Mouse (Mus musculus) MEL (cell line): ENCODE measurements around the gene Kctd13. TPM values are rescaled to one million over a fixed set of nuclear protein-coding genes. Genes with fewer than 3 reads are reported as not detected.

ENCODE experiments used
- DNase-seq: peaks from one replicate; pipeline ENCODE4 v3.0.0; 2011; ENCODE audit warnings: low read depth, low spot score
- H3K27ac ChIP-seq: 2 replicates; pipeline ENCODE4 v1.5.1; 2012; ENCODE audit warnings: low read depth, mild to moderate bottlenecking, control low read depth, low read length, moderate library complexity; ENCODE audit not compliant: control insufficient read depth
- H3K27me3 ChIP-seq, 2 experiments: fragments of 150-350 bp in 1 of 2; sonication (generic) in 1 of 2; 2 replicates each; pipeline ENCODE4 v1.6.1; 2012; ENCODE audit warnings: low read length in 2 of 2, mild to moderate bottlenecking in 2 of 2, improper control_type of control experiment in 1 of 2, moderate library complexity in 1 of 2; ENCODE audit not compliant: insufficient read depth in 2 of 2, control insufficient read depth in 1 of 2
- H3K36me3 ChIP-seq, 2 experiments: 2 replicates each; pipeline ENCODE4 v1.6.1; 2012 to 2014; ENCODE audit warnings: low read length in 2 of 2, improper control_type of control experiment in 1 of 2, inconsistent platforms in 1 of 2, mild to moderate bottlenecking in 1 of 2; ENCODE audit not compliant: insufficient read depth in 2 of 2, control insufficient read depth in 1 of 2
- H3K4me1 ChIP-seq, 2 experiments: fragments of 150-350 bp in 1 of 2; sonication (generic) in 1 of 2; 2 replicates each; pipeline ENCODE4 v1.6.1; 2012; ENCODE audit warnings: low read length in 2 of 2, improper control_type of control experiment in 1 of 2, mild to moderate bottlenecking in 1 of 2; ENCODE audit not compliant: insufficient read depth in 2 of 2, control insufficient read depth in 1 of 2
- H3K4me3 ChIP-seq, 2 experiments: fragments of 150-350 bp in 1 of 2; sonication (generic) in 1 of 2; 2 replicates each; pipeline ENCODE4 v1.5.1; 2012; ENCODE audit warnings: low read depth in 2 of 2, low read length in 2 of 2, mild to moderate bottlenecking in 2 of 2, moderate library complexity in 2 of 2, control low read depth in 1 of 2, improper control_type of control experiment in 1 of 2; ENCODE audit not compliant: control insufficient read depth in 1 of 2, insufficient read depth in 1 of 2
- H3K79me2 ChIP-seq: 2 replicates; pipeline ENCODE4 v1.6.1; 2012; ENCODE audit warnings: mild to moderate bottlenecking, low read length, moderate library complexity; ENCODE audit not compliant: control insufficient read depth, poor library complexity, insufficient read depth
- H3K9ac ChIP-seq: 2 replicates; pipeline ENCODE4 v1.6.1; 2012; ENCODE audit warnings: low read depth, mild to moderate bottlenecking, control low read depth, low read length, moderate library complexity; ENCODE audit not compliant: control insufficient read depth, poor library complexity, severe bottlenecking
- H3K9me3 ChIP-seq: fragments of 150-350 bp; sonication (generic); replicated peaks from 2 replicates; pipeline ENCODE4 v1.6.1; 2012; ENCODE audit warnings: mild to moderate bottlenecking, low read length, improper control_type of control experiment, moderate library complexity; ENCODE audit not compliant: insufficient read depth
- BHLHE40 ChIP-seq: IDR thresholded peaks from 2 replicates; pipeline ENCODE4 v1.6.1; 2012; ENCODE audit warnings: low read depth, mild to moderate bottlenecking, inconsistent platforms, low read length, improper control_type of control experiment, borderline replicate concordance
- CHD1 ChIP-seq: IDR thresholded peaks from 2 replicates; pipeline ENCODE4 v1.6.1; 2012; ENCODE audit warnings: low read depth, mild to moderate bottlenecking, inconsistent platforms, low read length, improper control_type of control experiment
- CHD2 ChIP-seq: IDR thresholded peaks from 2 replicates; pipeline ENCODE4 v1.6.1; 2011; ENCODE audit warnings: low read length, improper control_type of control experiment
- EP300 ChIP-seq, 2 experiments: IDR thresholded peaks; 2 replicates each; pipeline ENCODE4 v1.6.1; 2011; ENCODE audit warnings: improper control_type of control experiment in 2 of 2, low read length in 2 of 2, low read depth in 1 of 2, mild to moderate bottlenecking in 1 of 2
- ETS1 ChIP-seq: IDR thresholded peaks from 2 replicates; pipeline ENCODE4 v1.6.1; 2012; ENCODE audit warnings: low read depth, mild to moderate bottlenecking, inconsistent platforms, low read length, improper control_type of control experiment, moderate library complexity
- GATA1 ChIP-seq: IDR thresholded peaks from 2 replicates; pipeline ENCODE4 v1.6.1; 2011; ENCODE audit warnings: low read depth, low read length, improper control_type of control experiment
- HCFC1 ChIP-seq: IDR thresholded peaks from 2 replicates; pipeline ENCODE4 v1.6.1; 2012; ENCODE audit warnings: low read depth, mild to moderate bottlenecking, inconsistent platforms, low read length, improper control_type of control experiment, moderate library complexity
- JUND ChIP-seq: IDR thresholded peaks from 2 replicates; pipeline ENCODE4 v1.6.1; 2011; ENCODE audit warnings: low read depth, mild to moderate bottlenecking, improper control_type of control experiment, low read length
- KAT2A ChIP-seq: conservative IDR thresholded peaks from 2 replicates; pipeline ENCODE4 v1.6.1; 2012; ENCODE audit warnings: low read depth, low read length, improper control_type of control experiment, inconsistent platforms
- MAFK ChIP-seq: IDR thresholded peaks from 2 replicates; pipeline ENCODE4 v1.6.1; 2011; ENCODE audit warnings: low read depth, mild to moderate bottlenecking, low read length, improper control_type of control experiment, borderline replicate concordance
- MAZ ChIP-seq: IDR thresholded peaks from 2 replicates; pipeline ENCODE4 v1.6.1; 2012; ENCODE audit warnings: low read depth, mild to moderate bottlenecking, inconsistent platforms, low read length, improper control_type of control experiment
- MEF2A ChIP-seq: IDR thresholded peaks from 2 replicates; pipeline ENCODE4 v1.6.1; 2014; ENCODE audit warnings: low read depth, mild to moderate bottlenecking, inconsistent platforms, low read length, improper control_type of control experiment; ENCODE audit not compliant: poor library complexity, insufficient replicate concordance, severe bottlenecking; ENCODE audit errors: extremely low read depth
- MXI1 ChIP-seq: IDR thresholded peaks from 2 replicates; pipeline ENCODE4 v1.6.1; 2011; ENCODE audit warnings: mild to moderate bottlenecking, low read depth, low read length, improper control_type of control experiment
- MYC ChIP-seq: IDR thresholded peaks from 2 replicates; pipeline ENCODE4 v1.6.1; 2011; ENCODE audit warnings: low read depth, mild to moderate bottlenecking, low read length, improper control_type of control experiment, moderate library complexity
- NELFE ChIP-seq: IDR thresholded peaks from 2 replicates; pipeline ENCODE4 v1.6.1; 2011; ENCODE audit warnings: low read depth, low read length, improper control_type of control experiment
- POLR2AphosphoS2 ChIP-seq: IDR thresholded peaks from 2 replicates; pipeline ENCODE4 v1.6.1; 2011; ENCODE audit warnings: low read length, improper control_type of control experiment
- SIN3A ChIP-seq: IDR thresholded peaks from 2 replicates; pipeline ENCODE4 v1.6.1; 2012; ENCODE audit warnings: low read length, improper control_type of control experiment, inconsistent platforms
- TAL1 ChIP-seq: IDR thresholded peaks from 2 replicates; pipeline ENCODE4 v1.6.1; 2012; ENCODE audit warnings: mild to moderate bottlenecking, inconsistent platforms, low read length, moderate library complexity, mixed read lengths
- TCF12 ChIP-seq: IDR thresholded peaks from 2 replicates; pipeline ENCODE4 v1.6.1; 2014; ENCODE audit warnings: low read depth, mild to moderate bottlenecking, inconsistent platforms, low read length, improper control_type of control experiment, moderate library complexity
- UBTF ChIP-seq: IDR thresholded peaks from 2 replicates; pipeline ENCODE4 v1.6.1; 2012; ENCODE audit warnings: low read depth, mild to moderate bottlenecking, inconsistent platforms, low read length, improper control_type of control experiment, moderate library complexity, borderline replicate concordance; ENCODE audit not compliant: insufficient read depth
- USF1 ChIP-seq: IDR thresholded peaks from 2 replicates; pipeline ENCODE4 v1.6.1; 2014; ENCODE audit warnings: low read depth, mild to moderate bottlenecking, inconsistent platforms, low read length, improper control_type of control experiment, moderate library complexity
- USF2 ChIP-seq, 2 experiments: IDR thresholded peaks; 2 replicates each; pipeline ENCODE4 v1.6.1; 2011 to 2012; ENCODE audit warnings: improper control_type of control experiment in 2 of 2, low read length in 2 of 2, borderline replicate concordance in 1 of 2, inconsistent platforms in 1 of 2, low read depth in 1 of 2, mild to moderate bottlenecking in 1 of 2; ENCODE audit not compliant: insufficient read depth in 1 of 2
- ZC3H11A ChIP-seq: IDR thresholded peaks from 2 replicates; pipeline ENCODE4 v1.6.1; 2012; ENCODE audit warnings: low read depth, mild to moderate bottlenecking, inconsistent platforms, low read length, improper control_type of control experiment
- ZKSCAN1 ChIP-seq: IDR thresholded peaks from 2 replicates; pipeline ENCODE4 v1.6.1; 2012; ENCODE audit warnings: low read depth, mild to moderate bottlenecking, inconsistent platforms, low read length, improper control_type of control experiment, moderate library complexity
- ZMIZ1 ChIP-seq: IDR thresholded peaks from 2 replicates; pipeline ENCODE4 v1.6.1; 2012; ENCODE audit warnings: low read depth, mild to moderate bottlenecking, inconsistent platforms, low read length, improper control_type of control experiment, moderate library complexity
- ZNF384 ChIP-seq: IDR thresholded peaks from 2 replicates; pipeline ENCODE4 v1.6.1; 2012; ENCODE audit warnings: low read depth, mild to moderate bottlenecking, inconsistent platforms, low read length, improper control_type of control experiment
- polyA plus RNA-seq, 2 experiments: library from polyadenylated mRNA; stranded (reverse) in 1 of 2; unstranded in 1 of 2; fragments of >175 nt in 1 of 2; fragments of >200 nt in 1 of 2; gene quantifications; 2 replicates each; pipeline versions ENCODE4 v1.2.1 to v1.2.4; 2012; ENCODE audit warnings: low replicate concordance in 2 of 2, low read depth in 1 of 2; ENCODE audit not compliant: insufficient read length in 2 of 2, insufficient read depth in 1 of 2, missing spikeins in 1 of 2
- total RNA-seq: library from RNA; depleted of rRNA; stranded (reverse); fragments of 300-350 nt; gene quantifications from 2 replicates; pipeline ENCODE4 v1.2.3, GENCODE M21; 2012

The Kctd13 gene
- total and polyA plus RNA-seq, 3 experiments: 17.7 to 26.2 TPM; not detected in 1

GRCm38 (mm10) chr7:126986319-126986718 lies 57.6 kb downstream of the Kctd13 start:
- Histone ChIP-seq H3K9ac (no peak overlapping the region), H3K27me3 (no peaks in the 10 kb centered on the region), H3K36me3 (peaks cover 0 to 5% of the 10 kb centered on the region in 2 experiments; a peak in 3 of 4 replicates), H3K4me3 (no peak overlapping the region), H3K9me3 (no peaks in the 10 kb centered on the region), H3K4me1 (peaks cover 0 to 8% of the 10 kb centered on the region in 2 experiments; a peak in 2 of 4 replicates), H3K79me2 (no peaks in the 10 kb centered on the region), H3K27ac (no peak overlapping the region)
- DNase-seq: no peak
- TF ChIP-seq MEF2A (no peak), ZNF384 (no peak), SIN3A (no peak), USF1 (no peak), NELFE (no peak), USF2 (IDR thresholded peaks at IDR 0.05; ENCODE audit: borderline replicate concordance in 1 of 2, insufficient read depth in 1 of 2, low read depth in 1 of 2, low read length in 2 of 2) (no peak), JUND (no peak), UBTF (no peak), GATA1 (no peak), ETS1 (no peak), CHD2 (no peak), BHLHE40 (no peak), MAFK (no peak), HCFC1 (no peak), MAZ (no peak), MXI1 (no peak)

- DNase-seq: no peak
- Histone ChIP-seq H3K27me3 (no peaks in the 10 kb centered on the region), H3K9ac (no peak overlapping the region), H3K4me1 (no peaks in the 10 kb centered on the region), H3K36me3 (no peaks in the 10 kb centered on the region; a peak in 1 of 4 replicates), H3K9me3 (no peaks in the 10 kb centered on the region), H3K27ac (no peak overlapping the region), H3K79me2 (no peaks in the 10 kb centered on the region), H3K4me3 (no peak overlapping the region)
- TF ChIP-seq TCF12: no peak
- no peak for TF ChIP-seq KAT2A
- TF ChIP-seq ZKSCAN1: no peak
- TF ChIP-seq MYC: no peak
- TF ChIP-seq NELFE: no peak
- TF ChIP-seq USF2 (IDR thresholded peaks at IDR 0.05; ENCODE audit: borderline replicate concordance in 1 of 2, insufficient read depth in 1 of 2, low read depth in 1 of 2, low read length in 2 of 2): no peak
- no peak for TF ChIP-seq UBTF
- TF ChIP-seq POLR2AphosphoS2: no peak
- no peak for TF ChIP-seq ZC3H11A
- no peak for TF ChIP-seq MEF2A
- TF ChIP-seq GATA1: no peak
- no peak for TF ChIP-seq TAL1
- no peak for TF ChIP-seq CHD1
- no peak for TF ChIP-seq MXI1
- no peak for TF ChIP-seq ZMIZ1
- TF ChIP-seq CHD2: no peak
- TF ChIP-seq EP300 (IDR thresholded peaks at IDR 0.05; ENCODE audit: low read depth in 1 of 2, low read length in 2 of 2): no peak
- TF ChIP-seq ETS1: no peak
- TF ChIP-seq MAFK: no peak
Measured at GRCm38 (mm10) chr7:126988816-126989215, 60.1 kb downstream of the Kctd13 start.
